Mouse (Mus musculus) retina, postnatal 7 days (tissue): ENCODE measurements around the gene Wdr86.

ENCODE experiments used
- DNase-seq: peaks from one replicate; pipeline ENCODE4 v3.0.0-alpha.2; 2012; ENCODE audit warnings: low read depth, low spot score

The Wdr86 gene

DNA sequence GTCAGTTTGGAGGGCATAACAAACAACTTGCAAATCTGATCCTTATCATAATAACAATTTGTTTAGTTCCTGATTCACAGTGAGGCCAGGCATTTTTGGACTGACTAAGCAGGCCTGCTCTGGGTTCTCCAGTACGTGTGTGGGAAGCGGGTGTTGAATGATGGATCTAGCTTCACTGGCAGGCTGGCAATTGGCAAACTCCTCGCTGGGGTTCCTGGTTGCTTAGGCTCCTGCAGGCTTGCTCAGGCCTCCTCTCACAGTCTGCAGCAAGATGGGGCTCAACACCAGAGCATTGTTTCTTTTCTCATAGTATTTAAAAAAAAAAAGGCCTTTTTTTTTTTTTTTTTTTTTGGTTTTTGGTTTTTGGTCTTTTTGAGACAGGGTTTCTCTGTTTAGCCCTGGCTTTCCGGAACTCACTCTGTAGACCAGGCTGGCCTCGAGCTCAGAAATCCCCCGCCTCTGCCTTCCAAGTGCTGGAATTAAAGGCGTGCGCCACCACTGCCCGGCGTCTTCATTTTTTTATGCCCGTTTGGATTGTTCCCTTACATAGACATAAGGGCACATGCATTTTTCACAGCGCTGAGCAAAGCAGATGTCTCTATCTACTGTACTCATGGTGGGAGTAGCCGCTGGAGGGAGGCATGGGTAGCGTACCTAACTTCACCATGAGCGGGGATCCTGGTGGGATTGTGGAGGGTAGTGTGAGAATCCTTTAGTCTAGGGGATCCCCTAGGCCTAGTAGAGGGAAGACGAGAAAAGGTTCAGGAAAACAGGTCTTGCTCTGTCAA is 45.8 kb downstream of the Wdr86 start:
- DNase-seq = peak; percentile 9

DNA sequence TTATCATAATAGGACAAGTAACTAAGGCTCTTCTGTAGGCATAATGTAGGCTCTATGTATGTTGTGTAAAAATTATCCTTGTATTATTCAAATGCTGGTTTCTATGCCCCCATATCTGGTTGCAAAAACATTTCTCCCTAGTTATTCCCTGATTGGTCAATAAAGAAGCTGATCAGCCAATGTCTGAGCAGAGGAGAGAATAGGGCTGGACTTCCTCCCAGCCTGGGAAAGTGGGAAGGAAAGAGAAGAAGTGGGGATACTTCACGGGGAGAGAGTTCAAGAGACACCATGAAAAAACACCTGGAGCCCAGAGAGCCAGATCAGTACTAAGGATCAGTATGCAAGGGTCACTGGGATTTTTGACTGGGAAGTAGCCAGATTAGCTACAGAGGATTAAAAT is 49.1 kb downstream of the Wdr86 start:
- no peak for DNase-seq

DNA sequence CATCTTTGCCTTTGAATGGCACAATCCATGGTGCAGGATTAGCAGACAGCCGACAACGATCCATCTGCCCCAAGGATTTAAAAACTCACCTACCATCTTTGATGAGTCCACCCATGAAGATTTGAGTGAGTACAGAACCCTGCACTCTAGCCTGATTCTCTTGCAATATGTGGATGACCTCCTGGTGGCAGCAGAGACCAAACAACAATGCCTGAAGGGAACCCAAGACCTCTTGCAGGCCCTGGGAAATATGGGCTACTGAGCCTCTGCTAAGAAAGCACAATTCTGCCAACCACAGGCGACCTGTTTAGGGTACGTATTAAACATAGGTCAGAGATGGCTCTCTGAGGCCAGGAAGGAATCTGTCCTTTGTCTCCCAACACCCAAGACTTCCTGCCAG is 56.3 kb downstream of the Wdr86 start:
- peak; percentile 69 for DNase-seq
